Mouse (Mus musculus): ENCODE measurements around the gene Sin3a. TPM values are rescaled to one million over a fixed set of nuclear protein-coding genes. Genes with fewer than 3 reads are reported as not detected.
A peak's percentile ranks its signal among the peaks of the same experiment; 100 is the strongest.

Gene Sin3a
- polyA plus RNA-seq, 1 experiment from 2014 or later, result 36.2 TPM

- under 1% methylated on average over 43 of the region's 43 CpGs for WGBS
- Histone ChIP-seq H3K27ac (peak overlapping the region; percentile 96), H3K4me3 (peak overlapping the region; percentile 94), H3K9me3 (no peaks in the 10 kb centered on the region), H3K27me3 (ENCODE audit: insufficient read depth, poor library complexity, severe bottlenecking) (no peaks in the 10 kb centered on the region), H3K36me3 (no peaks in the 10 kb centered on the region), H3K4me1 (peaks cover 28% of the 10 kb centered on the region)
- DNase-seq (ENCODE audit: low spot score), result peak; percentile 99
Measured at GRCm38 (mm10) chr9:57075681-57076381, 4.0 kb downstream of the Sin3a start.

- Histone ChIP-seq H3K36me3 (no peaks in the 10 kb centered on the region), H3K4me3 (peak overlapping the region; percentile 94), H3K4me1 (peaks cover 24% of the 10 kb centered on the region; the same call in 1 of the 2 replicates), H3K27me3 (ENCODE audit: insufficient read depth, poor library complexity, severe bottlenecking) (no peaks in the 10 kb centered on the region), H3K9me3 (no peaks in the 10 kb centered on the region), H3K27ac (peak overlapping the region; percentile 96)
- under 1% methylated on average over 72 of the region's 72 CpGs for WGBS
- DNase-seq (ENCODE audit: low spot score), result peak; percentile 96
Measured at GRCm38 (mm10) chr9:57076701-57077660, 5.1 kb downstream of the Sin3a start.

- no peak for DNase-seq (ENCODE audit: low spot score)
- peaks cover 23% of the 10 kb centered on the region for H3K36me3 ChIP-seq
- H3K4me3 ChIP-seq, result no peak overlapping the region
- H3K9me3 ChIP-seq, result no peaks in the 10 kb centered on the region
- peaks cover 18% of the 10 kb centered on the region for H3K4me1 ChIP-seq
- no peak overlapping the region for H3K27ac ChIP-seq
- 80% methylated on average over 3 of the region's 3 CpGs for WGBS
- no peaks in the 10 kb centered on the region for H3K27me3 ChIP-seq (ENCODE audit: insufficient read depth, poor library complexity, severe bottlenecking)
Measured at GRCm38 (mm10) chr9:57082236-57082635, 10.4 kb downstream of the Sin3a start.

GRCm38 (mm10) chr9:57117261-57117755 is 45.5 kb downstream of the Sin3a start:
- WGBS, result 95% methylated on average over 13 of the region's 13 CpGs
- Histone ChIP-seq H3K27me3 (ENCODE audit: insufficient read depth, poor library complexity, severe bottlenecking) (no peaks in the 10 kb centered on the region), H3K4me1 (peaks cover under 1% of the 10 kb centered on the region; the same call in 1 of the 2 replicates), H3K4me3 (no peak overlapping the region), H3K27ac (no peak overlapping the region), H3K36me3 (peaks cover 94% of the 10 kb centered on the region), H3K9me3 (no peaks in the 10 kb centered on the region)
- DNase-seq (ENCODE audit: low spot score), result peak; percentile 61

- Histone ChIP-seq H3K36me3 (peaks cover 48% of the 10 kb centered on the region), H3K4me3 (peak overlapping the region; percentile 90), H3K27ac (no peak overlapping the region), H3K27me3 (ENCODE audit: insufficient read depth, poor library complexity, severe bottlenecking) (no peaks in the 10 kb centered on the region), H3K4me1 (peaks cover 13% of the 10 kb centered on the region), H3K9me3 (no peaks in the 10 kb centered on the region)
- no peak for DNase-seq (ENCODE audit: low spot score)
Measured at GRCm38 (mm10) chr9:57129641-57130040, 57.8 kb downstream of the Sin3a start.

- H3K4me1 ChIP-seq, result peaks cover 13% of the 10 kb centered on the region
- H3K9me3 ChIP-seq, result no peaks in the 10 kb centered on the region
- H3K27ac ChIP-seq, result peak within 1 kb of the TSS; percentile 95
- peak within 1 kb of the TSS; percentile 90 for H3K4me3 ChIP-seq
- no peaks in the 10 kb centered on the region for H3K27me3 ChIP-seq (ENCODE audit: insufficient read depth, poor library complexity, severe bottlenecking)
- DNase-seq (ENCODE audit: low spot score), result peak; percentile 96
- WGBS, result under 1% methylated on average over 58 of the region's 58 CpGs
- peaks cover 48% of the 10 kb centered on the region for H3K36me3 ChIP-seq
Measured at GRCm38 (mm10) chr9:57130577-57131433, 59.0 kb downstream of the Sin3a start, which contains the start of gene Man2c1. TSS of gene Man2c1 (plus strand) at chr9:57130690.

- H3K27ac ChIP-seq, result no peak overlapping the region
- no peak overlapping the region for H3K4me3 ChIP-seq
- no peaks in the 10 kb centered on the region for H3K27me3 ChIP-seq (ENCODE audit: insufficient read depth, poor library complexity, severe bottlenecking)
- H3K4me1 ChIP-seq, result 0 out of 2 replicates have a peak, but pooled peaks cover 4% of the 10 kb centered on the region
- peaks cover 82% of the 10 kb centered on the region for H3K36me3 ChIP-seq
- no peak for DNase-seq (ENCODE audit: low spot score)
- H3K9me3 ChIP-seq, result no peaks in the 10 kb centered on the region
- WGBS, result 86% methylated on average over 6 of the region's 6 CpGs
Measured at GRCm38 (mm10) chr9:57137246-57137645, 65.4 kb downstream of the Sin3a start.

- Histone ChIP-seq H3K27me3 (ENCODE audit: insufficient read depth, poor library complexity, severe bottlenecking) (no peaks in the 10 kb centered on the region), H3K4me1 (0 out of 2 replicates have a peak, but pooled peaks cover 4% of the 10 kb centered on the region), H3K9me3 (no peaks in the 10 kb centered on the region), H3K4me3 (no peak overlapping the region), H3K36me3 (peaks cover 88% of the 10 kb centered on the region), H3K27ac (no peak overlapping the region)
- DNase-seq (ENCODE audit: low spot score), result no peak
- 86% methylated on average over 9 of the region's 9 CpGs for WGBS
Measured at GRCm38 (mm10) chr9:57137777-57138176, 65.9 kb downstream of the Sin3a start.

- DNase-seq (ENCODE audit: low spot score), result no peak
- 88% methylated on average over 6 of the region's 6 CpGs for WGBS
- Histone ChIP-seq H3K9me3 (no peaks in the 10 kb centered on the region), H3K4me1 (0 out of 2 replicates have a peak, but pooled peaks cover 4% of the 10 kb centered on the region), H3K4me3 (no peak overlapping the region), H3K36me3 (peaks cover 95% of the 10 kb centered on the region), H3K27ac (no peak overlapping the region), H3K27me3 (ENCODE audit: insufficient read depth, poor library complexity, severe bottlenecking) (no peaks in the 10 kb centered on the region)
Measured at GRCm38 (mm10) chr9:57138507-57138906, 66.7 kb downstream of the Sin3a start.

- DNase-seq (ENCODE audit: low spot score), result no peak
Measured at GRCm38 (mm10) chr9:57139110-57139509, 67.3 kb downstream of the Sin3a start.

GRCm38 (mm10) chr9:57139571-57139970 is 67.7 kb downstream of the Sin3a start:
- Histone ChIP-seq H3K9me3 (no peaks in the 10 kb centered on the region), H3K27ac (0 out of 2 replicates have a peak overlapping the region, but pooled peaks have one; percentile 8), H3K36me3 (peaks cover 98% of the 10 kb centered on the region), H3K27me3 (ENCODE audit: insufficient read depth, poor library complexity, severe bottlenecking) (no peaks in the 10 kb centered on the region), H3K4me1 (0 out of 2 replicates have a peak, but pooled peaks cover 4% of the 10 kb centered on the region), H3K4me3 (no peak overlapping the region)
- WGBS, result 97% methylated on average over 5 of the region's 5 CpGs
- no peak for DNase-seq (ENCODE audit: low spot score)

More at GRCm38 (mm10) chr9:57139110-57139509, 67.3 kb downstream of the Sin3a start:
- whole genome bisulfite sequencing, result 93% methylated on average over 9 of the region's 9 CpGs
- H3K27ac ChIP-seq, result no peak overlapping the region
- H3K36me3 ChIP-seq, result peaks cover 99% of the 10 kb centered on the region
- no peaks in the 10 kb centered on the region for H3K27me3 ChIP-seq (ENCODE audit: insufficient read depth, poor library complexity, severe bottlenecking)
- H3K9me3 ChIP-seq, result no peaks in the 10 kb centered on the region
- H3K4me1 ChIP-seq, result 0 out of 2 replicates have a peak, but pooled peaks cover 4% of the 10 kb centered on the region
- H3K4me3 ChIP-seq, result no peak overlapping the region
